Mouse (Mus musculus) cerebellum, adult 11-12 months (tissue): ENCODE results near the gene Qdpr.
"Not testable (repeated sequence)": the region's sequence is repeated elsewhere in the genome, so short reads cannot be mapped to it uniquely, and the experiment has no call there.

Source experiments
- DNase-seq: peaks from one replicate; pipeline ENCODE4 v3.0.0; 2022

Qdpr gene

GRCm38 (mm10) chr5:45449206-45449605 lies 830 bp downstream of the Qdpr start:
- DNase-seq, result peak; percentile 15

GRCm38 (mm10) chr5:45448676-45449075 lies 1.4 kb downstream of the Qdpr start:
- peak; percentile 38 for DNase-seq

DNA sequence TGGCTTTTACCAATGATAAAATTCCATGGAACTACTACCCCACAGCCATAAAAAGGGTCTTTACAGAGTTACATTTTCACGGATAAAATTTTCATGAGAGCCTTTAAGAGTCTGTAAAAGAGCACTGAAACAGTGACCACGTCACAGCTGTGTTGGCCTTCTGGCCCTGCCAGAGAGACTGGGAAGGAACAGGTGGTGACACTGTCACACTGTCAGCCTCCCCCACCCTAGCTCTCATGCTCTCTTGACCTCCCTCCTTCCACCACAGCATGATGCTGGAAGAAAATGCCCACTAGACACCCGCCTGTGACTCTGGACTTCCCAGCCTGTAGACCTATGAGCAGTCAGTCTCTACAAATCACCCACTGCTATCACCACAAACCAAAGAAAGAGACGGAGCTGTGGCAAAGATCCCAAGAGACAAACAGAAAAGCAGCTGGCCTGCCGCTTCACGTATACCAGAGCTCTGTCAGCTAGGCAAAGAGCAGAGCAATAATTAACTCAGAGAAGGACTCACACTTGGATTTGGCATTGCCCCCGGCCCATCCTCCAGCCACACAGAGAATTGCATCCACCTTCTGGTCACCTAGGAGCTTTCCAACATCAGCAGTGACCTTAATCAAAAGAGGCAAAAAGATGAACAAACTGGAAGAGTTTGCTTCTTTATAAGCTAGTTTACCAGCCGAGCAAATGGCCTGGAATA lies 5.8 kb downstream of the Qdpr start:
- no peak for DNase-seq

DNA sequence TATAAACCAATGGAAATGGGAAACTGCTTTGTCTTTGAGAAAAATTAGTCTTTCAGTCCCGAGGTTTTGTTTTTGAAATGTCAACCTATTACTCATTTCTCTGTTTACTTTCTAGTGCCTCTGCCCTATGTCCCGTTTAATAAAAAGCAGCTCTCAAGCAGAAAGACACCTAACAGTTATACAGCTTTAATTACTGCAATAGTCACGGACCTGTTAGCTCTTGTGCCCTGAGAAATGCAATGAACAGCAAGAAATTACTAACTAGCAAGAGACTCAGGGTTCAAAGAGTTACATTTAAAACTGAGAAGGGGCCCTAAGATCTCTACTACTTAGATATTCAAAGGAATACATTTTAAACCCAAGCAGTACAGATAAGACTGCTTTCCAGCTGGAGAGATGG lies 8.3 kb downstream of the Qdpr start:
- DNase-seq, result no peak

DNA sequence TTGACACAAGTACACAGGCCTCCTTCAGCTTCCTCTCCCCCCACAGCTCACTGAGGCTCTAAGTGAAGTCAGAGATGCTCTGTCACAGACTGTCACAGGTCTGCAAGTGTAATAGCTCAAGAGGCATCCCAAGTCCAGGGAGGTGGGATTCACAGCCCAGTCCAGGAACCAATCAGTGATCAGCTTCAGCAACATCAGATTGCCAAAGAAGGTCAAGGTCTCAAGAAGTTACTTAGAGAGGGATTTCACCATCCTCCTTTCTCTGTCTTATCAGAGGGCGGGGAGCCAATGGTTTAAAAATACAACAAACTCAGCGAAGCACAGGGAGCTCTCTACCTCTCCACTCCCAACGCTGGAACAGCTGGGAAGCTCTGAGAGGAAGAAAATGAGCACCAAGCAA lies 8.9 kb downstream of the Qdpr start:
- DNase-seq, result no peak

DNA sequence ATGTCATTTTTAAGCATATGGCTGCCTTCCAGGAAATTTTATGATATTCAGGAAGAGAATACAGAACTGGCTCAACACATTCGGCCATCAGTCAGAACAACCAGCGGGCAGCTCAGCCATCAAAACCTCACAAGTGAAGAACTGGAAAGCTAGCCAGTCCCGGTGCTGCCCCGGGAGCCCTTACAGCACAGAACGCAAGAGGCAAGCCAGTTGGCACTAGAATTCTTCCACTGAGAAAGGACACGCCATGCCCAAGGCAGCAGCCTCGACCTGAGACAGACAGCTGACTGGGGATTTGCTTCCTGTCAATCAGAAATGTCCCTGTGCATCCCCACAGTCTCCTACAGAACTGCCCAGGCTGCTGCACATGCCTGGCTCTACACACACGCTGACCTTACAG lies 11.7 kb downstream of the Qdpr start:
- no peak for DNase-seq

GRCm38 (mm10) chr5:45437826-45438225 lies 12.2 kb downstream of the Qdpr start:
- DNase-seq, result no peak

DNA sequence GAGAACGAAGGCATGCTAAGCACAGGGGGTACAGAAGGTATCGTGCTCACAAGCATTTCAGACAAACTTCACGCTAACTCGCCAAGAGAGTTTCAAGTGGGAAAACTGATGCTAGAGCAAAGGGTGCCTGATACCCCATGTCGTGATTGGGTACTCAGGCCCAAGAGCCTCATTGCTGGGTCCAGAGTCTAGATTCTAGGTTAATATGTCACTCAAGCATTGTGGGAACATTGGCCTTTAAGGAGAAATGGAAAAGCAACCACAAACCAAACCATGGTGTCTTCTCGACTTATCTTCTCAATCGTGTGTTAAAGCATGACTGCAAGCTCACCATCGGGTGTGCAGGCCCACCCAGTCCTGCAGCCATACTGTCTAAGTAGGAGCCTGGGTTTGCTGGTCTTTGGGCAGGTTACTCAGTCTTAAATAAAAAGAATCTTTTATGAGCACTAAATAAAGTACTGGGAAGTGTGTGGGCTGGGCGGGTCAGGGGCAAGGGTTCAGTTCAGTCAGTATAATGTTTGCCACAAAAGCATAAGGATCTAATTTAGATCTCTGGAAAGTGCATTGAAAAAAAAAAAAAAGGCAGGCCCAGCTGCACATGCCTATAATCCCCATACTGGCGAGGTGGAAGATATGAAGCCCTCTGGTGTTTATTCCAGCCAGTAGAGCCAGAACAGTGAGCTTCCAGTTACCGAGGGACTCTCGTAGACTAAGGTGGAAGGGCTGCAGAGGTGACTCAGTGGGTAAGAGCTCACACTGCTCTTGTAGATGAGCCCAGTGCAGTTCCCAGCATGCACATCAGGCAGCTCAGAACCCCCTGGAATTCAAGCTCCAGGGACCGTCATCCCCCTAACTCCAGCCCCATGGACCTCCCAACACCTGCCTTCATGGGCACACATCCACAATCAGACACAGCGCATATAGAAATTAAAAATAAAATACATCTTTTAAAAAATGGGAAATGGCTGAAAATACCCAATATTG lies 13.8 kb downstream of the Qdpr start:
- DNase-seq, result no peak

DNA sequence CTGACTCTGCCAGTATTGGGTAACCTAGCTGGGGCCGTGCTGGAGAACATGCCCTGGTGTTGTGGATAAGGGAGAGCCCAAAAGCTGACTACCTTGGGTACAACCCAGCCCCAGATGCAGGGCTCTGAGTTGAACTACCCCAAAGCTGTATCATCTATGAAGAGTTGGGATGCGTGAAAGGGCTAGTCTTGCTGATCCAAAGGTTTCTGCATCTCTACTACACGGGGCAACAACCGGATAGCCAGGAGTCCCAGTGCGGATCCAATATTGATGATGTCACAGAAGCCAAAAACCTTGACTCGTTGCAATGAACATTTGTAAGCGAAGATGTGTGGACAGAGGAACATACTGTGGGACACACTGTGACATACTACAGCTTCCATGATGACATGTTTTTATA lies 22.1 kb downstream of the Qdpr start:
- DNase-seq, result no peak

DNA sequence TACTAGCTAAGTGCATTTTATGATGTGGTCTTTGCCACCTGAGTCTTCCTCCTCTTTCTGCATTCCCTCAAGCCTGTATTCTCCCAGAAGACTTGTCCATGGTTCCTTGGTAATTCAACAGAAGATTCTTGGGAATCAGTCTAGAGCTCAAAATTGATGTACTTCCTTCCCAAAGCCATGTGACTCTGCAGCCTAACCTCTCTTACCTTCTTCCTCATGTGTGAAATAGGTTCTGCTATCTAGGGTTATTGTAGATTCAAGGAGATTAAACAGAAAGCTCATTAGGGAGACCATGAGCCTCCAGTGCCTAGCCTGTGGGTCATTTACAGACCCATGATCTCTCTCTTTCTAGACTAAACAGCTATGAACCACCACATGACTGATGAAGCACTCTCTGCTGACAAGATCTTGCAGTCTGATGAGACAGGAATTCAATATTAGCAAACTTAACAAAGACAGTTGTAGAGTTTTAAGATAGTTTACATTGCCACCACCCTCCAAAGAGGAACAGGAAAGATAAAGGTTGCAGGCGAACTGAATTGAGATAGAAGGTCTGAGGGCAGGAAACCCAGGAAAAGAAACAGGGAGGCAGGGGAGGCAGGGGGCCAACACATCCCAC lies 23.5 kb downstream of the Qdpr start:
- DNase-seq, result no peak

DNA sequence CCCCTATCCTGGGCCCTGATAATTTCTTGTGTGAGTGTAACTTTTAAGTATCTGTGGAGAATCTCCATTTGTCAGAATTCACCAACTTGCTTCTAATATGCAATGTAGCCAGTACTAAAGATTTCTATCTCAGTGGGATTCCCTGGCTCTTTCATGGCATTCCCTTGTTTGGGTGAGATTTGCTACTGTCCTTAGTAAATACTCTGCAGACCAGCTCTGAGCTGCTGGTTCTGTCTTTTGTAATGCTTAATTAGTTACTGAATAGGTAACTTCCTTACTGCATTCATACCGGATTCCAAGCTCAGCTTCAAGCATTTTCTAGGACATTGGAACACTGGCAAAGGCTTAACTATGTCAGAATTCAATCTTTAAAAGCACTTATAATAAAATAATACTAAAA lies 24.3 kb downstream of the Qdpr start:
- not testable (repeated sequence) for DNase-seq

- DNase-seq, result no peak
Measured at GRCm38 (mm10) chr5:45424021-45424886, 25.8 kb downstream of the Qdpr start.

DNA sequence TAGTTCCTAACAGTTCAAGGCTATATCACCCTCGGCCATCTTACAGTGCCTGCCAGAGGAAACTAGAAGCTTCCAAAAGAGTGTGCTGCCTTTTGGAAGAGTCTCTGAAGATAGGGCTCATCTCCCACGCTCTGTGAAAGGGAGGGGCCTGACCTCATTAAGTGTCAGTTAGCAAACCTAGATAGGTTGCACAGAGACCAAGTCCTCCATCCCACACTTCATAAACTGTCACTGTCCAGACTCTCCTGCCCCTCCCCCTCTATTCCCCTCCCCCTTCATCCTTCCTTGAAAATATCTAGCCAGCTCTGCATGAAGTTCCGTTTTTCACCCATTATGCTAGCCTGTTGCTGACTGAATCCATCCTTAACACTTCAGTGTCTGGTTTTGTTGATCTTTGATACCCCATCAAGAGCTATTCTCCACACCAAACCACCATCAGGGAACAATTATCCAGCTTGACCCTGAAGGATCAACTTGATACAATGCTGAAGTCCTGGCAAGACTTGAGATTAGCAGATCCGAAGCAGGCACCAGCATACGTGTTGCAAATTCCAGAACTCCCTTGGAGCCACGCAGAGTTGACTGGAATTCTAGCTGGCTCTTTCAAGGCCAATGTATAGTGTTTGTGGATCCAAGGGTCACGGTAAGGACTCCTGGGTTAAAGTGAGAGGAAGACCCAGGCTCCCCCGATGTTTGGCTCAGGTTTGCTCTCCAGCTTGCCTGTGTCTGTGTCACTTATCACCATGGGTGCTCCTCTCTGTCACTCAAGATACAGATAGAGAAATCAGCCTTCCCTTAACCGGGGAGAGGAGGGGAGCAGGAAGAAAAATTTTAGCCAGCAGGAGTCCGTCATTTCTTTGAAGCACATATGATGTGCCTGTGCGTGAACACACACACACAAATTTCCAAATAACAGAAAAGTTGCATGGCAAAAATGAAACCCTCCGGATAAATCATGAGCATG lies 27.9 kb downstream of the Qdpr start:
- no peak for DNase-seq

GRCm38 (mm10) chr5:45419841-45420638 lies 30.0 kb downstream of the Qdpr start:
- no peak for DNase-seq

GRCm38 (mm10) chr5:45417859-45418443 lies 32.1 kb downstream of the Qdpr start:
- no peak for DNase-seq

DNA sequence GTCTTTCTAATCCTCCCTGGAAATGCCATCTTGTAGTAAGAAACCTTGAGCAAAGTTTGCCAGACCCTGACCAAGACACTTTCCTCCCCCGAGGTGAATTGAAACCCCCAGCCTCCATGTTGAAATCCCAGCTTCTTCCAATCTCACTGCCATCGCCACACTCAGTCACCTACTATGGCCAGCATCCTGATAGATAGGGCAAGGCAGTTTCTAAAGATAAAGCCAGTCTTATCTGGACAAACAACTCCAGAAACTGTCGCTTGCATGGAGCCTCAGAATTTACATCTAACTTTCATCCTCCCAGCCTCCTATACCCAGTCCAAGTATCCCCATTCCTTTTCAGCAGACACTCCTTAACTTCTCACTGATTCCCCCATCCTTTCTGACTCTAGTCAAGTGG lies 33.6 kb downstream of the Qdpr start:
- no peak for DNase-seq

DNA sequence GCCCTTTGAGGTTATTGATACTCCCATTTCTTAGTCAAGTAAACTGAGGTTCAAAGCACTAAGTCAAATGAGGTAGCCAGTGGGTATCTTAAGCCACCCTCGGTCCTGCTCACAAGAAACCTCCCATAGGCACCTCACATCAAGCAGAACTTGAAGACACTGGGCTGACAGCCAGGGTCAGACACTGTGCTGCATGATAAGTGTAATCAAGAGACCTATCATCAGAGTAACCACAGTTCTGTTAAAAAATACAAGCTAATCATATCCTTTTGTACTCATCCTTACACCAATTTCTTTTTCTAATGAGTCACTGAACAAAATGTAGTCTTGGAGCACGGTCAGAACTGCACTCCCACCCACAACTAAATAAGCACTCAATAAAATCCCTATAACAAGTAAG lies 43.9 kb downstream of the Qdpr start:
- no peak for DNase-seq

- peak; percentile 21 for DNase-seq
Measured at GRCm38 (mm10) chr5:45402632-45403031, 47.4 kb downstream of the Qdpr start.

DNA sequence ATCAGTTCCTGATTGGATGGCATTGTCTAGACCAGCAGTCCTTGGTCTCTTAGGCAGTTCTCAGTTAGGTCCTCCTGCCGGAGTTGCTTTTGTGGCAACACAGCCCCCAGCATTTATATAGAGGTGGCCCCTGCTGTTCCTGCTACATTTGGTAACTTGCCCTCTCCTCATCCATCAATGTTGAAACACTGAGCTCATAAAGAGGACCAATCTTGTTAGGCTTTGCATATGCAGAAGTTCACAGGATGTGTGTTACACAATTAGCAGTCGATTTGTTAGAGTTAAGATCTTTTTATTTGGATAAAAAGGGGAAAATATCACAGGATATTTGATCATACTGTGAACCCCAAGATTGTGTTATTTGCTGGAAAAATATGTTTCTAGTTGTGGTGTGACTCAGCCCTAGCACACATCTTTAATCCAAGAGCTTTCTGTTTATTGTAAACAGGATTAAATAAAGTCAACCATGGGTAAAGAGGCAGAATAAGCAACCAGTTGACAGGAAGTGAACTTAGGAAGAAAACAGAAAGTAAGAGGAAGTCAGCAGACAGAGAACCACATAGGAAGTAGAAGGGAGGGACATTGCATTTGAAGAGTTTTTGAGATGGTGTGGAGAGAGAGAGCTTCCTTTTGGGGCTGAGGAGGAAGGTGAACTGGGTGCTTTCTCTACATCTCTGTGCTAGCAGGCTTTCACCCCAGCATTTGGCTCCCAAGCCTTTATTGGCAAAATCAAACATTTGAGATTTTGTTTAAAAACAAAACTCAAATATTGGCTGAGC lies 65.8 kb downstream of the Qdpr start:
- DNase-seq, result no peak
